Mouse (Mus musculus): ENCODE measurements around the gene B4galnt2.
A peak's percentile ranks its signal among the peaks of the same experiment; 100 is the strongest.

The B4galnt2 gene

GRCm38 (mm10) chr11:95840694-95841497 is 73.8 kb downstream of the B4galnt2 start:
- DNase-seq (ENCODE audit: low spot score): no peak

GRCm38 (mm10) chr11:95838999-95839868 is 75.5 kb downstream of the B4galnt2 start:
- DNase-seq (ENCODE audit: low spot score): no peak

- no peak for DNase-seq (ENCODE audit: low spot score)
Measured at GRCm38 (mm10) chr11:95838598-95838997, 76.1 kb downstream of the B4galnt2 start.

- DNase-seq (ENCODE audit: low spot score): peak; percentile 81
Measured at GRCm38 (mm10) chr11:95837059-95837458, 77.6 kb downstream of the B4galnt2 start, which contains the start of gene Gngt2. Gene Gngt2, plus strand, starts transcription at chr11:95837216.

- no peak for DNase-seq (ENCODE audit: low spot score)
Measured at GRCm38 (mm10) chr11:95836433-95836832, 78.3 kb downstream of the B4galnt2 start.

- no peak for DNase-seq (ENCODE audit: low spot score)
Measured at GRCm38 (mm10) chr11:95835832-95836231, 78.9 kb downstream of the B4galnt2 start.

GRCm38 (mm10) chr11:95834742-95835710 is 79.7 kb downstream of the B4galnt2 start:
- no peak for DNase-seq (ENCODE audit: low spot score)

- no peak for DNase-seq (ENCODE audit: low spot score)
Measured at GRCm38 (mm10) chr11:95834143-95834667, 80.5 kb downstream of the B4galnt2 start.

GRCm38 (mm10) chr11:95833631-95834142 is 81.0 kb downstream of the B4galnt2 start:
- DNase-seq (ENCODE audit: low spot score): no peak

- DNase-seq (ENCODE audit: low spot score): no peak
Measured at GRCm38 (mm10) chr11:95833006-95833570, 81.6 kb downstream of the B4galnt2 start.

GRCm38 (mm10) chr11:95832129-95833005 is 82.3 kb downstream of the B4galnt2 start:
- no peak for DNase-seq (ENCODE audit: low spot score)

GRCm38 (mm10) chr11:95831641-95832040 is 83.0 kb downstream of the B4galnt2 start:
- DNase-seq (ENCODE audit: low spot score): no peak

GRCm38 (mm10) chr11:95831276-95831619 is 83.4 kb downstream of the B4galnt2 start:
- DNase-seq (ENCODE audit: low spot score): no peak

- no peak for DNase-seq (ENCODE audit: low spot score)
Measured at GRCm38 (mm10) chr11:95830411-95831275, 84.0 kb downstream of the B4galnt2 start.

GRCm38 (mm10) chr11:95829526-95830050 is 85.1 kb downstream of the B4galnt2 start:
- DNase-seq (ENCODE audit: low spot score): no peak

- no peak for DNase-seq (ENCODE audit: low spot score)
Measured at GRCm38 (mm10) chr11:95828181-95828964, 86.3 kb downstream of the B4galnt2 start.

GRCm38 (mm10) chr11:95827464-95828085 is 87.1 kb downstream of the B4galnt2 start:
- DNase-seq (ENCODE audit: low spot score): peak; percentile 55

- DNase-seq (ENCODE audit: low spot score): no peak
Measured at GRCm38 (mm10) chr11:95827168-95827447, 87.6 kb downstream of the B4galnt2 start.
